Mouse (Mus musculus): Measurements from ENCODE around the gene Sox5. TPM values are rescaled to one million over a fixed set of nuclear protein-coding genes. Genes with fewer than 3 reads are reported as not detected.

Sox5 gene
- total and polyA plus RNA-seq, 3 experiments = 0.08 to 0.47 (median 0.46) TPM

- DNase-seq (ENCODE audit: extremely low read depth) = no peak
- TF ChIP-seq ETS1 (conservative IDR thresholded peaks at IDR 0.05; ENCODE audit: low read depth, low read length) (no peak), BHLHE40 (IDR thresholded peaks at IDR 0.05; ENCODE audit: low read depth, low read length) (no peak), MEF2A (IDR thresholded peaks at IDR 0.05; ENCODE audit: borderline replicate concordance, low read depth, low read length) (no peak), CHD1 (IDR thresholded peaks at IDR 0.05; ENCODE audit: low read depth, low read length) (no peak), ZNF384 (IDR thresholded peaks at IDR 0.05; ENCODE audit: low read depth, low read length) (no peak), TBP (conservative IDR thresholded peaks at IDR 0.05; ENCODE audit: low read depth, low read length) (no peak), POLR2A (IDR thresholded peaks at IDR 0.05; ENCODE audit: low read depth, low read length) (no peak), E2F4 (IDR thresholded peaks at IDR 0.05; ENCODE audit: insufficient replicate concordance, low read depth, low read length) (no peak), RAD21 (IDR thresholded peaks at IDR 0.05; ENCODE audit: low read depth, low read length) (no peak)
- no peaks in the 10 kb centered on the region for H3K36me3 ChIP-seq (replicated peaks in 1 of 2; ENCODE audit: control insufficient read depth in 1 of 2, insufficient read depth in 1 of 2, low read length in 1 of 2)
- H3K9ac ChIP-seq (ENCODE audit: insufficient read depth, low read depth) = no peak overlapping the region
- no peak overlapping the region for H3K27ac ChIP-seq (ENCODE audit: insufficient read depth, low read depth)
- H3K27me3 ChIP-seq (replicated peaks) = no peaks in the 10 kb centered on the region
- H3K79me2 ChIP-seq (replicated peaks; ENCODE audit: control insufficient read depth, extremely low read depth, insufficient read depth, poor library complexity, severe bottlenecking) = no peaks in the 10 kb centered on the region
- H3K4me2 ChIP-seq (ENCODE audit: insufficient read depth, low read depth, poor library complexity, severe bottlenecking) = no peak overlapping the region
- 0 out of 4 replicates have a peak, but pooled peaks cover 0 to 4% of the 10 kb centered on the region in 2 experiments for H3K4me1 ChIP-seq (ENCODE audit: control insufficient read depth in 1 of 2, insufficient read depth in 2 of 2)
- in situ Hi-C loops (cut with MboI; ENCODE audit: low pct_ligation_motif_present, low pct_unique_long_range_greater_than_20kb, low sequenced_read_pairs) (loop anchor here (25.0 kb wide), 1 partner anchor 634 kb away; no protein-coding TSS in a partner anchor), dilution Hi-C loops (cut with MboI; ENCODE audit: extremely low pct_ligation_motif_present, extremely low pct_unique_long_range_greater_than_20kb, low sequenced_read_pairs) (no loop called here)
- H3K9me3 ChIP-seq (replicated peaks; ENCODE audit: low read length) = no peaks in the 10 kb centered on the region
- H3K4me3 ChIP-seq (replicated peaks in 1 of 3; ENCODE audit: low read depth in 2 of 3, low read length in 2 of 3, poor library complexity in 1 of 3) = no peak overlapping the region
These were observed 453.0 kb downstream of the Sox5 start for GRCm38 (mm10) chr6:144328779-144329178.

GRCm38 (mm10) chr6:144326817-144327216, 455.0 kb downstream of the Sox5 start:
- DNase-seq (ENCODE audit: extremely low read depth) = no peak
- Histone ChIP-seq H3K27ac (ENCODE audit: insufficient read depth, low read depth) (no peak overlapping the region), H3K36me3 (replicated peaks in 1 of 2; ENCODE audit: control insufficient read depth in 1 of 2, insufficient read depth in 1 of 2, low read length in 1 of 2) (no peaks in the 10 kb centered on the region), H3K9me3 (replicated peaks; ENCODE audit: low read length) (no peaks in the 10 kb centered on the region), H3K4me2 (ENCODE audit: insufficient read depth, low read depth, poor library complexity, severe bottlenecking) (no peak overlapping the region), H3K9ac (ENCODE audit: insufficient read depth, low read depth) (no peak overlapping the region), H3K4me3 (replicated peaks in 1 of 3; ENCODE audit: low read depth in 2 of 3, low read length in 2 of 3, poor library complexity in 1 of 3) (no peak overlapping the region), H3K79me2 (replicated peaks; ENCODE audit: control insufficient read depth, extremely low read depth, insufficient read depth, poor library complexity, severe bottlenecking) (no peaks in the 10 kb centered on the region), H3K4me1 (ENCODE audit: control insufficient read depth in 1 of 2, insufficient read depth in 2 of 2) (0 out of 4 replicates have a peak, but pooled peaks cover 0 to 4% of the 10 kb centered on the region in 2 experiments), H3K27me3 (replicated peaks) (no peaks in the 10 kb centered on the region)
- no peak for TF ChIP-seq POLR2AphosphoS2 (IDR thresholded peaks at IDR 0.05; ENCODE audit: low read depth, low read length)
- no peak for TF ChIP-seq EP300 (IDR thresholded peaks at IDR 0.05; ENCODE audit: low read length)
- TF ChIP-seq ELF1 (IDR thresholded peaks at IDR 0.05; ENCODE audit: low read depth, low read length) = no peak
- TF ChIP-seq ZNF384 (IDR thresholded peaks at IDR 0.05; ENCODE audit: low read depth, low read length) = no peak
- TF ChIP-seq IRF4 (IDR thresholded peaks at IDR 0.05; ENCODE audit: low read depth, low read length) = no peak
- TF ChIP-seq USF2 (conservative IDR thresholded peaks at IDR 0.05; ENCODE audit: low read depth, low read length) = no peak
- no peak for TF ChIP-seq UBTF (IDR thresholded peaks at IDR 0.05; ENCODE audit: low read depth, low read length)
- no peak for TF ChIP-seq NRF1 (IDR thresholded peaks at IDR 0.05; ENCODE audit: low read depth, low read length)
- no peak for TF ChIP-seq CHD2 (IDR thresholded peaks at IDR 0.05; ENCODE audit: low read length)
- TF ChIP-seq MAZ (IDR thresholded peaks at IDR 0.05; ENCODE audit: low read depth, low read length) = no peak
- TF ChIP-seq HCFC1 (IDR thresholded peaks at IDR 0.05; ENCODE audit: low read depth, low read length) = no peak
- TF ChIP-seq SMC3 (IDR thresholded peaks at IDR 0.05; ENCODE audit: low read depth, low read length) = no peak
- dilution Hi-C loops (cut with MboI; ENCODE audit: extremely low pct_ligation_motif_present, extremely low pct_unique_long_range_greater_than_20kb, low sequenced_read_pairs) = no loop called here
- in situ Hi-C loops (cut with MboI; ENCODE audit: low pct_ligation_motif_present, low pct_unique_long_range_greater_than_20kb, low sequenced_read_pairs) = loop anchor here (25.0 kb wide), 1 partner anchor 635 kb away; no protein-coding TSS in a partner anchor

All from CH12.LX (cell line).